Mouse (Mus musculus) heart, adult 18-20 months (tissue): ENCODE data around the gene Zbtb8b. TPM values are rescaled to one million over a fixed set of nuclear protein-coding genes. Genes with fewer than 3 reads are reported as not detected.
A peak's percentile ranks its signal among the peaks of the same experiment; 100 is the strongest.

Source experiments
- DNase-seq, 2 experiments: peaks; one replicate each; pipeline ENCODE4 v3.0.0; 2021 to 2022; ENCODE audit warnings: mixed read lengths in 1 of 2
- total RNA-seq, 2 experiments: library from RNA; stranded (reverse); gene quantifications; 2 replicates each; pipeline ENCODE4 v1.2.3; 2021

The Zbtb8b gene
- total RNA-seq, 2 experiments from 2014 or later = 0.69 TPM; not detected in 1

DNA sequence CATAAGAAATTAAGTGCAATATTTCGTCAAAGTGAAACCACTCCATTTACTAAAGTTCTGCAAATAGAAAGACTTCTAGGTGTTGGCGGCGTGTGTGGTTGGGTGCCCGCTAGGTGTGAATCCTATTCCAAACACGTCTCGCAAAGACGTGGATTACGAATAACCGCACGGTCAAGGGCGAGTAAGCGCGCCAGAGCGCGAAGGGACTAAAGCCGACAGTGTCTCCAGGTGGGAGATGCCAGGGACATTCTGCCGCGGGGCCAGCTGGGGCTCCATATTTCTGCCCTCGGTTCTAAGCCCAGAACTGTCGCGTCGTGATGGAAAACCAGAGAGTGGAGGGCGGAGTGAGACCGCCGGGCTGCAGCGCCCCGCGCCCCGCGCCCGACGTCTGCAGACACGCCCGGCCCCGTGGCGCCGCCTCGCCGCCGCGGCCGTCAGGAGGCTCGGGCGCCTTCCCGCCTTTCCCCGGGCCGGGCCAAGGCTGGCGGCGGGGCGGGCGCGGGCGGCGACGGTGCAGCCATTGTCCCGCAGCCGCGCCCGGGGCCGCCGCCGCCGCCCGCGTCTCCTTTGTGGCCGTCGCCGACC is 63.6 kb downstream of the Zbtb8b start:
- DNase-seq = peak; percentile 62 to 75

DNA sequence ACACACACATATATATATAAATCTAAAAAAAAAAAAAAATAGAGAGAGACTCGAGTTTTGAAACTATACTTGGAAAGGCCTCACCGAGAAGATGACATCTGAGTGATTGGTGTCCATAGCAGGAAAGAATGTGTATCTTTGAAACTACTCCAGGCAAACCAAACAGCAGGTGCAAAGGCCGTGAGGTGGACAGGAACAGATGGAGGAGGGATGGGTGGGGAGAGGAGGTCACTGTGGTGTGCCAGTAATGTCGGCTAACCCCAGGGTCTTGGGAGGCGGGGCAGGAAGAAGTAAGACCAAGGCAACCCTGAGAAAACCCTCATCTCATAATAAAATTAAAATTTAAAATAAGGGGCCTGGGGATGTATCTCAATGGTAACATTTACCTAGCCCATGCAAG is 64.8 kb downstream of the Zbtb8b start:
- no peak for DNase-seq

Other genes with a start within 250 kb of the Zbtb8b start
- gene C77080, start 179.4 kb downstream of the Zbtb8b start, total RNA-seq = 1 to 10 TPM; 2.6 to 3.0 TPM
- gene Sync, start 153.2 kb downstream of the Zbtb8b start, total RNA-seq = 10 to 100 TPM; 18.9 to 24.9 TPM
- gene Rbbp4, start 105.5 kb downstream of the Zbtb8b start, total RNA-seq = 10 to 100 TPM; 74.1 to 78.0 TPM
- gene Zbtb8os, start 105.2 kb downstream of the Zbtb8b start, total RNA-seq = 10 to 100 TPM; 22.4 to 30.2 TPM
- 1 to 10 TPM; 2.9 to 3.0 TPM for gene Zbtb8a, start 62.7 kb downstream of the Zbtb8b start, total RNA-seq
- 10 to 100 TPM; 46.7 to 49.1 TPM for gene Bsdc1, start 20.7 kb upstream of the Zbtb8b start, total RNA-seq
- not detected for gene Tssk3, start 50.2 kb upstream of the Zbtb8b start, total RNA-seq
- under 1 TPM in 1 of 2 experiments, not detected in 1; 0.57 TPM for gene Fam229a, start 50.3 kb upstream of the Zbtb8b start, total RNA-seq
- gene Marcksl1, start 72.7 kb upstream of the Zbtb8b start, total RNA-seq = 1 to 10 TPM; 4.5 to 4.7 TPM
- gene Hdac1, start 101.9 kb upstream of the Zbtb8b start, total RNA-seq = 10 to 100 TPM; 12.5 to 17.5 TPM
- 1 to 10 TPM in 1 of 2 experiments, under 1 TPM in 1; 0.32 to 5.0 TPM for gene Lck, start 132.8 kb upstream of the Zbtb8b start, total RNA-seq
- under 1 TPM in 1 of 2 experiments, not detected in 1; 0.44 TPM for gene Fam167b, start 137.7 kb upstream of the Zbtb8b start, total RNA-seq
- 100 to 1,000 TPM; 114 to 126 TPM for gene Eif3i, start 159.8 kb upstream of the Zbtb8b start, total RNA-seq
- 10 to 100 TPM; 40.6 to 45.1 TPM for gene Tmem234, start 159.8 kb upstream of the Zbtb8b start, total RNA-seq
- under 1 TPM; 0.74 to 0.90 TPM for gene Dcdc2b, start 173.4 kb upstream of the Zbtb8b start, total RNA-seq
- 10 to 100 TPM; 16.4 to 18.8 TPM for gene Iqcc, start 178.2 kb upstream of the Zbtb8b start, total RNA-seq
- 10 to 100 TPM; 14.2 to 15.0 TPM for gene Ccdc28b, start 183.1 kb upstream of the Zbtb8b start, total RNA-seq
- gene Txlna, start 200.2 kb upstream of the Zbtb8b start, total RNA-seq = 10 to 100 TPM; 22.8 to 24.4 TPM
- gene Kpna6, start 231.9 kb upstream of the Zbtb8b start, total RNA-seq = 10 to 100 TPM; 68.5 to 75.2 TPM